Mouse (Mus musculus) cerebellum, adult 2 months (tissue): ENCODE measurements around the gene Snx33.

Experiments
- CTCF ChIP-seq: fragments of 200-500 bp; IDR thresholded peaks from 2 replicates; pipeline ENCODE4 v1.5.1; 2011; ENCODE audit warnings: low read depth, mild to moderate bottlenecking, control low read depth, low read length, moderate library complexity, borderline replicate concordance; ENCODE audit not compliant: insufficient read depth
- POLR2A ChIP-seq: fragments of 200-500 bp; IDR thresholded peaks from 2 replicates; pipeline ENCODE4 v1.6.1; 2011; ENCODE audit warnings: low read length, control low read depth, borderline replicate concordance; ENCODE audit not compliant: insufficient read depth

GRCm38 (mm10) chr9:56887581-56887980 is 40.6 kb downstream of the Snx33 start:
- TF ChIP-seq CTCF, result no peak
- no peak for TF ChIP-seq POLR2A
